Mouse (Mus musculus): ENCODE results near the gene Pprc1.
A peak's percentile ranks its signal among the peaks of the same experiment; 100 is the strongest.

The Pprc1 gene

GRCm38 (mm10) chr19:46056388-46056946, 11.8 kb downstream of the Pprc1 start:
- peak; percentile 91 to 96 for DNase-seq (ENCODE audit: low spot score in 2 of 2)

GRCm38 (mm10) chr19:46056947-46057607, 12.4 kb downstream of the Pprc1 start:
- peak in 1 of 2 experiments; percentile 76 for DNase-seq (ENCODE audit: low spot score in 2 of 2)

GRCm38 (mm10) chr19:46058466-46058865, 13.8 kb downstream of the Pprc1 start:
- no peak for DNase-seq (ENCODE audit: low spot score in 2 of 2)

- no peak for DNase-seq (ENCODE audit: low spot score in 2 of 2)
Observed at GRCm38 (mm10) chr19:46060845-46061244, 16.2 kb downstream of the Pprc1 start.

- DNase-seq (ENCODE audit: low spot score in 2 of 2) = no peak
Observed at GRCm38 (mm10) chr19:46068054-46068453, 23.4 kb downstream of the Pprc1 start.

GRCm38 (mm10) chr19:46073285-46073684, 28.6 kb downstream of the Pprc1 start:
- no peak for DNase-seq (ENCODE audit: low spot score in 2 of 2)

- no peak for DNase-seq (ENCODE audit: low spot score in 2 of 2)
Observed at GRCm38 (mm10) chr19:46074266-46074665, 29.6 kb downstream of the Pprc1 start.

- peak; percentile 99 to 100 for DNase-seq (ENCODE audit: low spot score in 2 of 2)
Observed at GRCm38 (mm10) chr19:46075616-46076607, 31.2 kb downstream of the Pprc1 start, which contains the start of gene Nolc1. TSS of gene Nolc1 (plus strand) at chr19:46075863.

- DNase-seq (ENCODE audit: low spot score in 2 of 2) = no peak
Observed at GRCm38 (mm10) chr19:46078535-46078934, 33.8 kb downstream of the Pprc1 start.

GRCm38 (mm10) chr19:46085185-46085584, 40.5 kb downstream of the Pprc1 start:
- DNase-seq (ENCODE audit: low spot score in 2 of 2) = no peak

- DNase-seq (ENCODE audit: low spot score in 2 of 2) = peak in 1 of 2 experiments; percentile 68
Observed at GRCm38 (mm10) chr19:46086337-46086736, 41.7 kb downstream of the Pprc1 start.

GRCm38 (mm10) chr19:46087871-46088270, 43.2 kb downstream of the Pprc1 start:
- no peak for DNase-seq (ENCODE audit: low spot score in 2 of 2)

GRCm38 (mm10) chr19:46091641-46092040, 47.0 kb downstream of the Pprc1 start:
- no peak for DNase-seq (ENCODE audit: low spot score in 2 of 2)

GRCm38 (mm10) chr19:46094144-46094543, 49.5 kb downstream of the Pprc1 start:
- no peak for DNase-seq (ENCODE audit: low spot score in 2 of 2)

GRCm38 (mm10) chr19:46095291-46095690, 50.6 kb downstream of the Pprc1 start:
- peak in 1 of 2 experiments; percentile 39 for DNase-seq (ENCODE audit: low spot score in 2 of 2)

GRCm38 (mm10) chr19:46096396-46096795, 51.7 kb downstream of the Pprc1 start:
- DNase-seq (ENCODE audit: low spot score in 2 of 2) = no peak

GRCm38 (mm10) chr19:46099561-46099960, 54.9 kb downstream of the Pprc1 start:
- DNase-seq (ENCODE audit: low spot score in 2 of 2) = no peak

GRCm38 (mm10) chr19:46103437-46104186, 58.9 kb downstream of the Pprc1 start:
- no peak for DNase-seq (ENCODE audit: low spot score in 2 of 2)

- no peak for DNase-seq (ENCODE audit: low spot score in 2 of 2)
Observed at GRCm38 (mm10) chr19:46104187-46104557, 59.5 kb downstream of the Pprc1 start.

- no peak for DNase-seq (ENCODE audit: low spot score in 2 of 2)
Observed at GRCm38 (mm10) chr19:46110214-46110613, 65.5 kb downstream of the Pprc1 start.

GRCm38 (mm10) chr19:46110781-46111180, 66.1 kb downstream of the Pprc1 start:
- DNase-seq (ENCODE audit: low spot score in 2 of 2) = no peak

- no peak for DNase-seq (ENCODE audit: low spot score in 2 of 2)
Observed at GRCm38 (mm10) chr19:46114617-46115016, 69.9 kb downstream of the Pprc1 start.

Data from left cerebral cortex, adult 9 months (tissue).